9 mouse cellular contexts compared by ENCODE assay signal in the genomic region with DNA sequence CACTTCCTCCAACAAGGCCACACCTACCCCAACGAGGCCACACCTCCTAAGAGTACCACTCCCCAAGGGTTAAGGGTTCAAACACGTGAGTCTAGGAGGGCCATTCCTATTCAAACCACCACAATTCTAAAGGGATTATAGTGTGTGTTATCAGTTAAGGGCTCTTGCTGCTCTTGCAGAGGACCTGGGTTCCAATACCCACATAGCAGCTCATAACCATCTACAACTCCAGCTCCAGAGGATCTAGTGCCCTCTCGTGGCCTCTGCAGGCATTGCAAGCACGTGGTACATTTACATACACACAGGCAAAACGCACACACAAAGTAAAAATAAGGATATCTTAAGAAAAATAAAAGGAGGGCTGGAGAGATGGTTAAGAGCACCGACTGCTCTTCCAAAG. TPM values are rescaled to one million over a fixed set of nuclear protein-coding genes. Genes with fewer than 3 reads are reported as not detected.
A peak's percentile ranks its signal among the peaks of the same experiment; 100 is the strongest.
DNase-seq lines count a peak whose midpoint lies in the region; ATAC-seq and TF ChIP-seq lines count a peak whose summit lies in the region.
"Had no signal": no experiment of that assay in that cellular context is flagged by ENCODE, and none has a peak within 500 bp of the region (broad histone marks: within the 10 kb centered on the region; RNA-seq: fewer than 3 reads in every experiment).

No protein-coding gene starts in this region.

- TF ChIP-seq POLR2A in testis, adult 2 months (IDR thresholded peaks at IDR 0.05; ENCODE audit: control insufficient read depth, low read depth, low read length), result no peak

- no peak overlapping the region for H3K4me2 ChIP-seq in hindbrain, postnatal 0 days (ENCODE audit: low read depth, low read length)
- H3K4me2 ChIP-seq in hindbrain, embryonic 14.5 days (replicated peaks), result no peak overlapping the region

- WGBS in hindbrain, postnatal 0 days, result 69% methylated on average over 6 of the region's 6 CpGs
- WGBS in hindbrain, embryonic 14.5 days, result 67% methylated on average over 6 of the region's 6 CpGs

- no peak overlapping the region for H3K9ac ChIP-seq in hindbrain, postnatal 0 days (replicated peaks; ENCODE audit: low read length)
- H3K9ac ChIP-seq in hindbrain, embryonic 14.5 days, result no peak overlapping the region

- H3K4me3 ChIP-seq in hindbrain, postnatal 0 days (ENCODE audit: low read length), result no peak overlapping the region
- no peak overlapping the region for H3K4me3 ChIP-seq in hindbrain, embryonic 14.5 days (replicated peaks; ENCODE audit: low read length)
- no peak overlapping the region for H3K4me3 ChIP-seq in testis, adult 2 months (ENCODE audit: control insufficient read depth, low read depth, low read length)

- no peaks in the 10 kb centered on the region for H3K27me3 ChIP-seq in hindbrain, postnatal 0 days (ENCODE audit: insufficient read depth, low read length)
- no peaks in the 10 kb centered on the region for H3K27me3 ChIP-seq in hindbrain, embryonic 14.5 days (ENCODE audit: control insufficient read depth, insufficient read depth, low read length)
- H3K27me3 ChIP-seq in testis, adult 2 months (ENCODE audit: control insufficient read depth, insufficient read depth, low read length), result no peaks in the 10 kb centered on the region

- H3K4me1 ChIP-seq in hindbrain, postnatal 0 days (ENCODE audit: insufficient read depth, low read length), result no peaks in the 10 kb centered on the region
- no peaks in the 10 kb centered on the region for H3K4me1 ChIP-seq in hindbrain, embryonic 14.5 days (replicated peaks; ENCODE audit: control insufficient read depth, insufficient read depth, low read length)
- H3K4me1 ChIP-seq in testis, adult 2 months (ENCODE audit: control insufficient read depth, insufficient read depth, low read length), result peaks cover 20% of the 10 kb centered on the region

- H3K27ac ChIP-seq in hindbrain, postnatal 0 days, result no peak overlapping the region
- H3K27ac ChIP-seq in hindbrain, embryonic 14.5 days, result no peak overlapping the region
- no peak overlapping the region for H3K27ac ChIP-seq in testis, adult 2 months (ENCODE audit: control insufficient read depth, insufficient read depth, low read depth, low read length)

- no peak for ATAC-seq in hindbrain, postnatal 0 days
- no peak for ATAC-seq in hindbrain, embryonic 14.5 days (ENCODE audit: low FRiP score)
- no peak for ATAC-seq in activated CD4-positive, CD25-positive, alpha-beta regulatory T cell, adult 4 months

- peak; percentile 62 for TF ChIP-seq CTCF in hindbrain, postnatal 0 days (IDR thresholded peaks at IDR 0.05; ENCODE audit: low read depth)
- TF ChIP-seq CTCF in testis, adult 2 months (IDR thresholded peaks at IDR 0.05; ENCODE audit: control insufficient read depth, insufficient read depth, insufficient replicate concordance, low read depth, low read length), result peak; percentile 89; the same call in 1 of the 2 replicates

- no peaks in the 10 kb centered on the region for H3K36me3 ChIP-seq in hindbrain, postnatal 0 days (ENCODE audit: insufficient read depth, low read length)
- no peaks in the 10 kb centered on the region for H3K36me3 ChIP-seq in hindbrain, embryonic 14.5 days (replicated peaks; ENCODE audit: control insufficient read depth, insufficient read depth)
- H3K36me3 ChIP-seq in testis, adult 2 months (ENCODE audit: control insufficient read depth, insufficient read depth, low read length), result no peaks in the 10 kb centered on the region

- no peaks in the 10 kb centered on the region for H3K9me3 ChIP-seq in hindbrain, postnatal 0 days (ENCODE audit: low read length)
- H3K9me3 ChIP-seq in hindbrain, embryonic 14.5 days (ENCODE audit: control insufficient read depth, low read length), result no peaks in the 10 kb centered on the region

- DNase-seq in hindbrain, postnatal 0 days (ENCODE audit: low spot score), result peak; percentile 33
- no peak for DNase-seq in hindbrain, embryonic 14.5 days (ENCODE audit: low spot score)
- no peak for DNase-seq in testis, postnatal 14 days (ENCODE audit: low spot score)
- peak; percentile 67 for DNase-seq in c-Kit-negative CD71-positive TER-119-positive erythroid progenitor cells, embryonic 14.5 days (ENCODE audit: low read depth, low spot score)
- peak; percentile 52 for DNase-seq in testis, postnatal 10 days (ENCODE audit: low spot score)
- DNase-seq in urinary bladder, postnatal 25 days (ENCODE audit: low spot score), result no peak
- DNase-seq: adrenal gland, postnatal 36 days had no signal

RNA-seq across cellular contexts. Expression of a gene that starts 34.5 kb away (rescaled TPM):
- total RNA-seq in hindbrain, postnatal 0 days (2014; rRNA removed), result 47.5 and 49.5 TPM in 2 replicates
- polyA plus RNA-seq in hindbrain, postnatal 0 days (2015; fragmentation: Nextera tagmentation; extraction: Ambion mirVana), result 26.6 and 28.1 TPM in 2 replicates
- 17.4 and 19.7 TPM in 2 replicates for polyA plus RNA-seq in hindbrain, embryonic 14.5 days (2014; fragmentation: Nextera tagmentation; extraction: Ambion mirVana)
- 5.2 and 5.6 TPM in 2 replicates for polyA plus RNA-seq in testis, adult 2 months (2012; rRNA removed)
- 10 to 100 TPM; 16.5 to 26.1 TPM for polyA plus RNA-seq in activated CD4-positive, CD25-positive, alpha-beta regulatory T cell, adult 4 months (2017; shearing (Covaris generic))

RNA-seq across cellular contexts. Expression of a gene that starts 37.0 kb away (rescaled TPM):
- 126 and 161 TPM in 2 replicates for total RNA-seq in hindbrain, postnatal 0 days (2014; rRNA removed)
- polyA plus RNA-seq in hindbrain, postnatal 0 days (2015; fragmentation: Nextera tagmentation; extraction: Ambion mirVana), result 152 and 158 TPM in 2 replicates
- polyA plus RNA-seq in hindbrain, embryonic 14.5 days (2014; fragmentation: Nextera tagmentation; extraction: Ambion mirVana), result 198 and 205 TPM in 2 replicates
- polyA plus RNA-seq in testis, adult 2 months (2012; rRNA removed), result 9.6 and 11.2 TPM in 2 replicates
- 10 to 100 TPM; 24.8 to 31.7 TPM for polyA plus RNA-seq in activated CD4-positive, CD25-positive, alpha-beta regulatory T cell, adult 4 months (2017; shearing (Covaris generic))

Comparison
In these comparisons a context has a peak if more than half of its experiments do, and no peak if none do; other contexts are left out.
1. DNase-seq: peak in hindbrain, postnatal 0 days (single experiment), c-Kit-negative CD71-positive TER-119-positive erythroid progenitor cells, embryonic 14.5 days (single experiment) and testis, postnatal 10 days (single experiment); none in hindbrain, embryonic 14.5 days (single experiment), testis, postnatal 14 days (single experiment) and urinary bladder, postnatal 25 days (single experiment).